Mouse (Mus musculus): Measurements from ENCODE around the gene Cela3b.

Gene Cela3b

GRCm38 (mm10) chr4:137469081-137469844 lies 38.9 kb upstream of the Cela3b start:
- TF ChIP-seq GATA4 (IDR thresholded peaks at IDR 0.05; ENCODE audit: insufficient replicate concordance, low read length) = no peak

GRCm38 (mm10) chr4:137468260-137469080 lies 38.1 kb upstream of the Cela3b start, which contains the start of gene Hspg2:
Hspg2 (plus strand) TSS chr4:137468769.
- no peak for TF ChIP-seq GATA4 (IDR thresholded peaks at IDR 0.05; ENCODE audit: insufficient replicate concordance, low read length)

GRCm38 (mm10) chr4:137467525-137467924 lies 37.2 kb upstream of the Cela3b start:
- TF ChIP-seq GATA4 (IDR thresholded peaks at IDR 0.05; ENCODE audit: insufficient replicate concordance, low read length) = no peak

GRCm38 (mm10) chr4:137466991-137467390 lies 36.7 kb upstream of the Cela3b start:
- TF ChIP-seq GATA4 (IDR thresholded peaks at IDR 0.05; ENCODE audit: insufficient replicate concordance, low read length) = no peak

- TF ChIP-seq GATA4 (IDR thresholded peaks at IDR 0.05; ENCODE audit: insufficient replicate concordance, low read length) = no peak
These were observed 34.9 kb upstream of the Cela3b start for GRCm38 (mm10) chr4:137465125-137465787.

GRCm38 (mm10) chr4:137461981-137462690 lies 31.8 kb upstream of the Cela3b start:
- no peak for TF ChIP-seq GATA4 (IDR thresholded peaks at IDR 0.05; ENCODE audit: insufficient replicate concordance, low read length)

GRCm38 (mm10) chr4:137461217-137461616 lies 30.9 kb upstream of the Cela3b start:
- no peak for TF ChIP-seq GATA4 (IDR thresholded peaks at IDR 0.05; ENCODE audit: insufficient replicate concordance, low read length)

- no peak for TF ChIP-seq GATA4 (IDR thresholded peaks at IDR 0.05; ENCODE audit: insufficient replicate concordance, low read length)
These were observed 30.3 kb upstream of the Cela3b start for GRCm38 (mm10) chr4:137460676-137461075.

- no peak for TF ChIP-seq GATA4 (IDR thresholded peaks at IDR 0.05; ENCODE audit: insufficient replicate concordance, low read length)
These were observed 28.5 kb upstream of the Cela3b start for GRCm38 (mm10) chr4:137458861-137459260.

GRCm38 (mm10) chr4:137458310-137458709 lies 28.0 kb upstream of the Cela3b start:
- TF ChIP-seq GATA4 (IDR thresholded peaks at IDR 0.05; ENCODE audit: insufficient replicate concordance, low read length) = no peak

- no peak for TF ChIP-seq GATA4 (IDR thresholded peaks at IDR 0.05; ENCODE audit: insufficient replicate concordance, low read length)
These were observed 27.0 kb upstream of the Cela3b start for GRCm38 (mm10) chr4:137457292-137457691.

GRCm38 (mm10) chr4:137456581-137456980 lies 26.2 kb upstream of the Cela3b start:
- no peak for TF ChIP-seq GATA4 (IDR thresholded peaks at IDR 0.05; ENCODE audit: insufficient replicate concordance, low read length)

- no peak for TF ChIP-seq GATA4 (IDR thresholded peaks at IDR 0.05; ENCODE audit: insufficient replicate concordance, low read length)
These were observed 24.2 kb upstream of the Cela3b start for GRCm38 (mm10) chr4:137454582-137454981.

GRCm38 (mm10) chr4:137453234-137453767 lies 23.0 kb upstream of the Cela3b start, which contains the start of gene 1700013G24Rik:
1700013G24Rik (plus strand) TSS chr4:137453284.
- TF ChIP-seq GATA4 (IDR thresholded peaks at IDR 0.05; ENCODE audit: insufficient replicate concordance, low read length) = no peak

GRCm38 (mm10) chr4:137452190-137452589 lies 21.9 kb upstream of the Cela3b start:
- no peak for TF ChIP-seq GATA4 (IDR thresholded peaks at IDR 0.05; ENCODE audit: insufficient replicate concordance, low read length)
